Mouse (Mus musculus): ENCODE measurements around the gene Nfia.

DNA sequence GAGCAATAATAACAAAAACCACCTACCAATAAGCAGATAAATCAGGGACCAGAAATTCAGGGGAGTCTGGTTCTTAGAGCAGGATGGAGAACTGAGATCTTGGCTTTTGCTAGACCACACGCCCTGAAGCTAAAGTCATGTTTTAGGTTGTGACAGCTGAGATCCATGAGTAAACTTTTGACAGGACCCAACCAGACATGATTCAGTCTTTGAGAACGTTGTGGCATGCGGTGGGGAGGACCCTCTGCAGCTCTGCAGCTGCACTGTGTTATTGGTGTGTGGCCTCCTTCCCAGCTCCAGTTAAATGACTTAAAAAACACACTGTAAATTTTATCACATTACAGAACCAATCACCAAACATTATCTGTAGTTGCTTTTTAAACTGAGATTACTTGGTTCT is 87.8 kb downstream of the Nfia start:
- no peak for TF ChIP-seq CTCF (IDR thresholded peaks at IDR 0.05; ENCODE audit: borderline replicate concordance, insufficient read depth, low read length)
- no peak for TF ChIP-seq POLR2A (IDR thresholded peaks at IDR 0.05; ENCODE audit: low read depth, low read length)

All from embryonic fibroblast, embryonic 13.5 days (primary cell).